Comparison of ENCODE assay signal across 16 mouse cellular contexts in genomic region chr1:132928032-132928906, GRCm38 (mm10). TPM values are rescaled to one million over a fixed set of nuclear protein-coding genes. Genes with fewer than 3 reads are reported as not detected.
DNase-seq lines count a peak whose midpoint lies in the region; ATAC-seq and TF ChIP-seq lines count a peak whose summit lies in the region.
"Had no signal": no experiment of that assay in that cellular context is flagged by ENCODE, and none has a peak within 500 bp of the region (broad histone marks: within the 10 kb centered on the region; RNA-seq: fewer than 3 reads in every experiment).

No protein-coding gene starts in this region.

- 55% methylated on average over 19 of the region's 19 CpGs for WGBS in forebrain, embryonic 12.5 days
- WGBS in forebrain, embryonic 16.5 days, result 64% methylated on average over 19 of the region's 19 CpGs
- WGBS in forebrain, embryonic 15.5 days, result 54% methylated on average over 19 of the region's 19 CpGs
- WGBS in midbrain, embryonic 13.5 days, result 45% methylated on average over 19 of the region's 19 CpGs

- TF ChIP-seq POLR2A in ES-Bruce4 (IDR thresholded peaks at IDR 0.05; ENCODE audit: insufficient read depth, low read length), result no peak

- H3K9me3 ChIP-seq in forebrain, embryonic 12.5 days, result no peaks in the 10 kb centered on the region
- no peaks in the 10 kb centered on the region for H3K9me3 ChIP-seq in forebrain, embryonic 16.5 days (ENCODE audit: control insufficient read depth, low read length)
- H3K9me3 ChIP-seq in ES-Bruce4 (replicated peaks; ENCODE audit: control insufficient read depth, insufficient read depth, low read length, poor library complexity, severe bottlenecking), result no peaks in the 10 kb centered on the region
- no peaks in the 10 kb centered on the region for H3K9me3 ChIP-seq in forebrain, embryonic 15.5 days
- no peaks in the 10 kb centered on the region for H3K9me3 ChIP-seq in midbrain, embryonic 13.5 days

- no peaks in the 10 kb centered on the region for H3K36me3 ChIP-seq in forebrain, embryonic 12.5 days (replicated peaks)
- no peaks in the 10 kb centered on the region for H3K36me3 ChIP-seq in forebrain, embryonic 16.5 days (ENCODE audit: control insufficient read depth, insufficient read depth)
- H3K36me3 ChIP-seq in ES-Bruce4 (ENCODE audit: control insufficient read depth, insufficient read depth, low read length, poor library complexity, severe bottlenecking), result no peaks in the 10 kb centered on the region
- no peaks in the 10 kb centered on the region for H3K36me3 ChIP-seq in forebrain, embryonic 15.5 days
- 0 out of 2 replicates have a peak, but pooled peaks cover 3% of the 10 kb centered on the region for H3K36me3 ChIP-seq in midbrain, embryonic 13.5 days

- TF ChIP-seq CTCF in ES-Bruce4 (IDR thresholded peaks at IDR 0.05; ENCODE audit: low read depth, low read length), result no peak

- no peak overlapping the region for H3K4me3 ChIP-seq in forebrain, embryonic 12.5 days (replicated peaks)
- H3K4me3 ChIP-seq in forebrain, embryonic 16.5 days (replicated peaks; ENCODE audit: low read length), result no peak overlapping the region
- peak overlapping the region; percentile 3; the same call in 1 of the 2 replicates for H3K4me3 ChIP-seq in ES-Bruce4 (ENCODE audit: low read depth, low read length)
- H3K4me3 ChIP-seq in forebrain, embryonic 15.5 days, result no peak overlapping the region
- no peak overlapping the region for H3K4me3 ChIP-seq in midbrain, embryonic 13.5 days (replicated peaks)

- H3K9ac ChIP-seq in forebrain, embryonic 12.5 days, result no peak overlapping the region
- H3K9ac ChIP-seq in forebrain, embryonic 16.5 days (replicated peaks; ENCODE audit: low read depth, low read length), result no peak overlapping the region
- no peak overlapping the region for H3K9ac ChIP-seq in ES-Bruce4 (ENCODE audit: low read depth, poor library complexity, severe bottlenecking)
- no peak overlapping the region for H3K9ac ChIP-seq in forebrain, embryonic 15.5 days (replicated peaks)
- H3K9ac ChIP-seq in midbrain, embryonic 13.5 days (replicated peaks), result no peak overlapping the region; the same call in 1 of the 2 replicates

- DNase-seq in ovary, postnatal 14 days (ENCODE audit: low spot score), result no peak
- no peak for DNase-seq in cerebellum, postnatal 36 days
- DNase-seq in adrenal gland, adult 8-10 months, result no peak
- DNase-seq: adrenal gland, postnatal 25 days; B cell, adult 2 months; cerebellum, adult 11 months; heart, postnatal 4 days; kidney, postnatal 36 days; lung, postnatal 10 days; thymus, postnatal 25 days had no signal

- ATAC-seq in forebrain, embryonic 12.5 days (ENCODE audit: low FRiP score), result no peak
- ATAC-seq in forebrain, embryonic 16.5 days, result no peak
- no peak for ATAC-seq in forebrain, embryonic 15.5 days (replicated peaks)
- ATAC-seq in midbrain, embryonic 13.5 days, result peak; percentile 66

- H3K27me3 ChIP-seq in forebrain, embryonic 12.5 days, result no peaks in the 10 kb centered on the region
- no peaks in the 10 kb centered on the region for H3K27me3 ChIP-seq in forebrain, embryonic 16.5 days (replicated peaks; ENCODE audit: control insufficient read depth, insufficient read depth, low read length)
- no peaks in the 10 kb centered on the region for H3K27me3 ChIP-seq in ES-Bruce4 (ENCODE audit: control insufficient read depth, insufficient read depth, low read length, poor library complexity, severe bottlenecking)
- no peaks in the 10 kb centered on the region for H3K27me3 ChIP-seq in forebrain, embryonic 15.5 days
- H3K27me3 ChIP-seq in midbrain, embryonic 13.5 days, result no peaks in the 10 kb centered on the region

- H3K4me2 ChIP-seq in forebrain, embryonic 12.5 days, result no peak overlapping the region
- no peak overlapping the region for H3K4me2 ChIP-seq in forebrain, embryonic 16.5 days (ENCODE audit: low read length)
- no peak overlapping the region for H3K4me2 ChIP-seq in forebrain, embryonic 15.5 days (replicated peaks)
- H3K4me2 ChIP-seq in midbrain, embryonic 13.5 days (replicated peaks), result 0 out of 2 replicates have a peak overlapping the region, but pooled peaks have one; percentile 2
- H3K4me2 ChIP-seq: liver, embryonic 11.5 days had no signal

- H3K4me1 ChIP-seq in forebrain, embryonic 12.5 days, result peaks cover 7% of the 10 kb centered on the region; the same call in 1 of the 2 replicates
- H3K4me1 ChIP-seq in forebrain, embryonic 16.5 days (replicated peaks; ENCODE audit: control insufficient read depth, insufficient read depth, low read length), result peaks cover 6% of the 10 kb centered on the region; the same call in 1 of the 2 replicates
- H3K4me1 ChIP-seq in ES-Bruce4 (ENCODE audit: control insufficient read depth, insufficient read depth, low read length), result no peaks in the 10 kb centered on the region
- H3K4me1 ChIP-seq in forebrain, embryonic 15.5 days, result peaks cover 6% of the 10 kb centered on the region; the same call in 1 of the 2 replicates
- H3K4me1 ChIP-seq in midbrain, embryonic 13.5 days (replicated peaks), result peaks cover 17% of the 10 kb centered on the region

- no peak for TF ChIP-seq EP300 in ES-Bruce4 (IDR thresholded peaks at IDR 0.05; ENCODE audit: insufficient read depth, low read depth, low read length)

- H3K27ac ChIP-seq in forebrain, embryonic 12.5 days, result 0 out of 2 replicates have a peak overlapping the region, but pooled peaks have one; percentile 5
- H3K27ac ChIP-seq in forebrain, embryonic 16.5 days (ENCODE audit: low read length), result no peak overlapping the region; the same call in 1 of the 2 replicates
- no peak overlapping the region for H3K27ac ChIP-seq in ES-Bruce4 (ENCODE audit: insufficient read depth, low read length)
- peak overlapping the region; percentile 43 for H3K27ac ChIP-seq in forebrain, embryonic 15.5 days (replicated peaks)
- H3K27ac ChIP-seq in midbrain, embryonic 13.5 days, result peak overlapping the region; percentile 75

RNA-seq across cellular contexts. Expression of gene Lrrn2, which starts 48.2 kb away (rescaled TPM):
- 17.9 and 19.8 TPM in 2 replicates for polyA plus RNA-seq in forebrain, embryonic 12.5 days (2016; fragmentation: Nextera tagmentation; extraction: Ambion mirVana)
- 48.6 and 53.8 TPM in 2 replicates for polyA plus RNA-seq in forebrain, embryonic 16.5 days (2015; fragmentation: Nextera tagmentation; extraction: Ambion mirVana)
- polyA plus RNA-seq in ES-Bruce4 (2011; ENCODE audit: insufficient read depth, insufficient read length, low read depth, missing spikeins), result 0.18 and 0.37 TPM in 2 replicates
- 47.8 and 50.3 TPM in 2 replicates for polyA plus RNA-seq in forebrain, embryonic 15.5 days (2015; fragmentation: Nextera tagmentation; extraction: Ambion mirVana)
- polyA plus RNA-seq in midbrain, embryonic 13.5 days (2015; fragmentation: Nextera tagmentation; extraction: Ambion mirVana), result 29.8 and 30.3 TPM in 2 replicates
- total RNA-seq in adrenal gland, adult 8-10 months (2022), result 10 to 100 TPM; 11.3 to 35.5 (median 24.4) TPM

Comparison
In these comparisons a context has a peak if more than half of its experiments do, and no peak if none do; other contexts are left out.
1. H3K27ac ChIP-seq: peak in forebrain, embryonic 12.5 days (single experiment), forebrain, embryonic 15.5 days (single experiment) and midbrain, embryonic 13.5 days (single experiment); none in forebrain, embryonic 16.5 days (single experiment) and ES-Bruce4 (single experiment).
2. RNA of gene Lrrn2, which starts 48.2 kb away (polyA plus RNA-seq): 48.6 to 53.8 TPM in forebrain, embryonic 16.5 days, 47.8 to 50.3 TPM in forebrain, embryonic 15.5 days, 29.8 to 30.3 TPM in midbrain, embryonic 13.5 days and 17.9 to 19.8 TPM in forebrain, embryonic 12.5 days; 0.18 to 0.37 TPM in ES-Bruce4; every median in the first group is over 10 times any median in the second.